Comparison of ENCODE assay signal across 8 mouse cellular contexts in genomic region chr13:114817751-114818360, GRCm38 (mm10). TPM values are rescaled to one million over a fixed set of nuclear protein-coding genes. Genes with fewer than 3 reads are reported as not detected.
DNase-seq lines count a peak whose midpoint lies in the region; ATAC-seq and TF ChIP-seq lines count a peak whose summit lies in the region.

Gene Mocs2 (plus strand): TSS chr13:114818236.

- peak within 1 kb of the TSS; percentile 62 for H3K9ac ChIP-seq in lung, postnatal 0 days (replicated peaks; ENCODE audit: low read depth)

- H3K27me3 ChIP-seq in hindbrain, embryonic 10.5 days (ENCODE audit: insufficient read depth, poor library complexity, severe bottlenecking) = no peaks in the 10 kb centered on the region
- H3K27me3 ChIP-seq in lung, postnatal 0 days (replicated peaks; ENCODE audit: insufficient read depth, low read length) = no peaks in the 10 kb centered on the region

- WGBS in hindbrain, embryonic 10.5 days = under 1% methylated on average over 39 of the region's 39 CpGs
- 2% methylated on average over 39 of the region's 39 CpGs for WGBS in lung, postnatal 0 days

- ATAC-seq in frontal cortex, adult (ENCODE audit: low TSS enrichment) = peak; percentile 100
- ATAC-seq in lung, postnatal 0 days = peak; percentile 99

- peaks cover 6% of the 10 kb centered on the region; the same call in 1 of the 2 replicates for H3K36me3 ChIP-seq in hindbrain, embryonic 10.5 days
- no peaks in the 10 kb centered on the region for H3K36me3 ChIP-seq in lung, postnatal 0 days (ENCODE audit: insufficient read depth, low read length)

- peak; percentile 30; the same call in 1 of the 2 replicates for TF ChIP-seq CTCF in lung, postnatal 0 days (IDR thresholded peaks at IDR 0.05)

- H3K4me3 ChIP-seq in hindbrain, embryonic 10.5 days = peak within 1 kb of the TSS; percentile 84
- peak within 1 kb of the TSS; percentile 74 for H3K4me3 ChIP-seq in lung, postnatal 0 days (ENCODE audit: low read depth, low read length)

- DNase-seq in MEL-GATA-1-ER (ENCODE audit: extremely low read depth, low read depth) = peak; percentile 66
- DNase-seq in cerebellum, adult 8-10 months = peak; percentile 90
- peak; percentile 92 for DNase-seq in hindbrain, embryonic 10.5 days (ENCODE audit: low spot score)
- DNase-seq in layer of hippocampus, adult 9-11 months = peak; percentile 88
- peak; percentile 97 for DNase-seq in lung, postnatal 0 days (ENCODE audit: low spot score)
- peak; percentile 93 for DNase-seq in ovary, postnatal 14 days (ENCODE audit: low spot score)
- peak; percentile 97 for DNase-seq in thymus, postnatal 14 days

- H3K9me3 ChIP-seq in hindbrain, embryonic 10.5 days = no peaks in the 10 kb centered on the region
- H3K9me3 ChIP-seq in lung, postnatal 0 days (ENCODE audit: low read length) = no peaks in the 10 kb centered on the region

- peak within 1 kb of the TSS; percentile 85 for H3K27ac ChIP-seq in hindbrain, embryonic 10.5 days
- H3K27ac ChIP-seq in lung, postnatal 0 days (ENCODE audit: low read length) = peak within 1 kb of the TSS; percentile 57

- peak within 1 kb of the TSS; percentile 87 for H3K4me2 ChIP-seq in lung, postnatal 0 days (replicated peaks; ENCODE audit: low read depth, low read length)

- peaks cover 15% of the 10 kb centered on the region for H3K4me1 ChIP-seq in hindbrain, embryonic 10.5 days (replicated peaks)
- H3K4me1 ChIP-seq in lung, postnatal 0 days (ENCODE audit: insufficient read depth, low read depth, low read length) = peaks cover 3% of the 10 kb centered on the region; the same call in 1 of the 2 replicates

- no peak; the same call in 1 of the 2 replicates for TF ChIP-seq EP300 in lung, postnatal 0 days (IDR thresholded peaks at IDR 0.05)

RNA-seq across cellular contexts. Expression of gene Mocs2, which starts in this region (rescaled TPM):
- 67.5 and 68.5 TPM in 2 replicates for polyA plus RNA-seq in hindbrain, embryonic 10.5 days (2016; fragmentation: Nextera tagmentation; extraction: Ambion mirVana)
- 99.7 and 108 TPM in 2 replicates for polyA plus RNA-seq in lung, postnatal 0 days (2015; fragmentation: Nextera tagmentation; extraction: Ambion mirVana)

Comparison
In these comparisons a context has a peak if more than half of its experiments do, and no peak if none do; other contexts are left out.
1. Peak in every context shown above with its lines: DNase-seq, ATAC-seq, H3K4me3 ChIP-seq and H3K27ac ChIP-seq.